In the genomic region with DNA sequence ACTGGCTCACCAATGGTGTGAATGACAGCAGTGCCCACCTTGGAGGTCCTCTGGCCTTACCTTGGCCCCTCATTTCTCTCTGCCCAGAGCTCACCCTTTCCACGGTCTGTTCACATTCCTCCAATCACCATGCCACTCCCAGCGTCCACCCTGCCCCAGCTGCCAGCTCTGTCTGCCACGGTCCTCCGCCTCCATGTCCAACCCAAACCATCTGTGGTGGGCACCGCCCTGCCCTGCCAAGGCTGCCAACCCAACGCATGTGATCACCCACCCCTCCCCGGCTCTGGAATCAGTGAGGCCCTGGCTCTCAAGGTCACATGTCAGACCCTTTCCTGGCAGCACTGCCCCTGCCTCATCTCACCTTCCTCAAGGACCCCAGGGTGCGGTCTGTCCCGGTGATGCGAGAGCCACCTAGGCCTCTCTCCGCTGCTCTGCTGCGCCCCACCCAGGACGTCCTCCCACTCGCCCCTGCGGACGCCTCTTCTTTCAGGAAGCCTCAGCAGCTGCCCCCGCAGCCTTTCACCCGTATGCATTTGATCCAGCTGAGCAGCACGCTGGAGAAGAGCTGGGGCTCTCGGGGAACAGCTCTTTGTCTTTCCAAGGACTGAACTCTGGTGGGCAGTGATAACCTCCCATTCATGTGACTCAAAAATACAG, we compare ENCODE assay signal across 12 mouse cellular contexts. TPM values are rescaled to one million over a fixed set of nuclear protein-coding genes. Genes with fewer than 3 reads are reported as not detected.
DNase-seq lines count a peak whose midpoint lies in the region; ATAC-seq and TF ChIP-seq lines count a peak whose summit lies in the region.
"Had no signal": no experiment of that assay in that cellular context is flagged by ENCODE, and none has a peak within 500 bp of the region (broad histone marks: within the 10 kb centered on the region; RNA-seq: fewer than 3 reads in every experiment).

No protein-coding gene starts in this region.

- H3K36me3 ChIP-seq in heart, embryonic 10.5 days, result peaks cover 18% of the 10 kb centered on the region
- peaks cover 7% of the 10 kb centered on the region; the same call in 1 of the 2 replicates for H3K36me3 ChIP-seq in lung, embryonic 15.5 days
- H3K36me3 ChIP-seq in ES-E14 (ENCODE audit: control insufficient read depth, insufficient read depth, low read length, poor library complexity, severe bottlenecking), result peaks cover 11% of the 10 kb centered on the region; the same call in 1 of the 2 replicates

- intact Hi-C loops in gastrocnemius, postnatal 14 days (cut with DNase I; ENCODE audit: low total_unique reads), result no loop called here

- no peak overlapping the region for H3K4me2 ChIP-seq in lung, embryonic 15.5 days
- H3K4me2 ChIP-seq: limb, embryonic 12.5 days had no signal

- peaks cover 47% of the 10 kb centered on the region for H3K4me1 ChIP-seq in heart, embryonic 10.5 days
- peaks cover 46% of the 10 kb centered on the region for H3K4me1 ChIP-seq in lung, embryonic 15.5 days
- peaks cover 7 to 17% of the 10 kb centered on the region in 2 experiments; a peak in 3 of 4 replicates for H3K4me1 ChIP-seq in ES-E14 (ENCODE audit: control insufficient read depth in 2 of 2, insufficient read depth in 2 of 2, low read length in 2 of 2, poor library complexity in 1 of 2)

- no peaks in the 10 kb centered on the region for H3K9me3 ChIP-seq in heart, embryonic 10.5 days
- H3K9me3 ChIP-seq in lung, embryonic 15.5 days, result no peaks in the 10 kb centered on the region
- H3K9me3 ChIP-seq in ES-E14 (ENCODE audit: control insufficient read depth, insufficient read depth, low read depth, low read length), result no peaks in the 10 kb centered on the region
- H3K9me3 ChIP-seq: limb, embryonic 12.5 days had no signal

- ATAC-seq in lung, embryonic 15.5 days (ENCODE audit: borderline replicate concordance, extremely low read depth, low FRiP score, low TSS enrichment), result no peak

- in situ Hi-C loops in ES-E14 (cut with MboI; ENCODE audit: low sequenced_read_pairs in 2 of 2, unreplicated experiment in 2 of 2), result no loop called here

- DNase-seq in heart, embryonic 10.5 days (ENCODE audit: low spot score), result no peak
- DNase-seq in heart, adult 11 months, result no peak
- DNase-seq in lung, postnatal 25 days (ENCODE audit: low spot score), result no peak
- no peak for DNase-seq in ES-E14 (ENCODE audit: low read depth, low spot score)
- DNase-seq in thymus, postnatal 10 days (ENCODE audit: low spot score in 2 of 2), result peak; percentile 75 to 76
- DNase-seq in frontal cortex, postnatal 36 days (ENCODE audit: low spot score in 2 of 2), result no peak
- DNase-seq in gastrocnemius, postnatal 14 days, result no peak
- DNase-seq: cerebellum, adult 9-11 months; kidney, adult 18-20 months; layer of hippocampus, adult 9-11 months had no signal

- H3K4me3 ChIP-seq in heart, embryonic 10.5 days, result no peak overlapping the region
- H3K4me3 ChIP-seq in lung, embryonic 15.5 days, result no peak overlapping the region
- peak overlapping the region; percentile 21; a peak in 2 of 4 replicates for H3K4me3 ChIP-seq in ES-E14 (ENCODE audit: insufficient read depth in 1 of 2, low read depth in 1 of 2, low read length in 2 of 2, poor library complexity in 1 of 2, severe bottlenecking in 1 of 2)
- H3K4me3 ChIP-seq: limb, embryonic 12.5 days had no signal

- WGBS in heart, embryonic 10.5 days, result 78% methylated on average over 20 of the region's 20 CpGs
- 76% methylated on average over 20 of the region's 20 CpGs for WGBS in lung, embryonic 15.5 days

- H3K9ac ChIP-seq in lung, embryonic 15.5 days, result no peak overlapping the region
- no peak overlapping the region for H3K9ac ChIP-seq in ES-E14 (ENCODE audit: insufficient read depth, low read depth, low read length, poor library complexity, severe bottlenecking)
- H3K9ac ChIP-seq: limb, embryonic 12.5 days had no signal

- no peaks in the 10 kb centered on the region for H3K27me3 ChIP-seq in heart, embryonic 10.5 days (ENCODE audit: insufficient read depth, poor library complexity, severe bottlenecking)
- no peaks in the 10 kb centered on the region for H3K27me3 ChIP-seq in lung, embryonic 15.5 days
- H3K27me3 ChIP-seq: limb, embryonic 12.5 days had no signal

- H3K27ac ChIP-seq in heart, embryonic 10.5 days, result peak overlapping the region; percentile 17; the same call in 1 of the 2 replicates
- peak overlapping the region; percentile 84 for H3K27ac ChIP-seq in lung, embryonic 15.5 days
- 0 out of 2 replicates have a peak overlapping the region, but pooled peaks have one; percentile 6 for H3K27ac ChIP-seq in ES-E14 (ENCODE audit: insufficient read depth, low read depth, low read length, poor library complexity, severe bottlenecking)
- H3K27ac ChIP-seq: limb, embryonic 12.5 days had no signal

TF ChIP-seq in ES-E14, 5 proteins besides CTCF, POLR2A, EP300 and RAD21:
- TF ChIP-seq MAFK (IDR thresholded peaks at IDR 0.05; ENCODE audit: insufficient read depth, low read depth, low read length) (no peak), HCFC1 (IDR thresholded peaks at IDR 0.05; ENCODE audit: borderline replicate concordance, insufficient read depth, low read length) (no peak), ZC3H11A (IDR thresholded peaks at IDR 0.05; ENCODE audit: borderline replicate concordance, low read depth, low read length) (no peak), CHD2 (IDR thresholded peaks at IDR 0.05; ENCODE audit: low read depth, low read length) (no peak), ZNF384 (IDR thresholded peaks at IDR 0.05; ENCODE audit: low read depth, low read length) (no peak)

RNA-seq across cellular contexts. Expression of a gene that starts 8.2 kb away (rescaled TPM):
- 7.6 and 11.5 TPM in 2 replicates for polyA plus RNA-seq in heart, embryonic 10.5 days (2016; fragmentation: Nextera tagmentation; extraction: Ambion mirVana)
- 41.4 and 52.6 TPM in 2 replicates for polyA plus RNA-seq in lung, embryonic 15.5 days (2015; fragmentation: Nextera tagmentation; extraction: Ambion mirVana)
- 8.1 and 8.4 TPM in 2 replicates for total RNA-seq in ES-E14 (2012; rRNA removed)
- total RNA-seq in gastrocnemius, postnatal 14 days (2021), result 1 to 10 TPM; 1.9 to 2.0 TPM

RNA-seq across cellular contexts. Expression of a gene that starts 42.8 kb away (rescaled TPM):
- 516 and 546 TPM in 2 replicates for polyA plus RNA-seq in heart, embryonic 10.5 days (2016; fragmentation: Nextera tagmentation; extraction: Ambion mirVana)
- polyA plus RNA-seq in lung, embryonic 15.5 days (2015; fragmentation: Nextera tagmentation; extraction: Ambion mirVana), result 809 and 814 TPM in 2 replicates
- 204 and 317 TPM in 2 replicates for total RNA-seq in ES-E14 (2012; rRNA removed)
- total RNA-seq in gastrocnemius, postnatal 14 days (2021), result 100 to 1,000 TPM; 244 to 247 TPM

Comparison
In these comparisons a context has a peak if more than half of its experiments do, and no peak if none do; other contexts are left out.
1. DNase-seq: peak in thymus, postnatal 10 days (2 of 2); none in heart, embryonic 10.5 days (single experiment), heart, adult 11 months (single experiment), lung, postnatal 25 days (single experiment), ES-E14 (single experiment), frontal cortex, postnatal 36 days (0 of 2) and gastrocnemius, postnatal 14 days (single experiment).
2. H3K27ac ChIP-seq: peak in every context shown above with its lines; median percentile 84 in lung, embryonic 15.5 days; 17 in heart, embryonic 10.5 days; 6 in ES-E14.
3. H3K4me3 ChIP-seq: peak in ES-E14 (2 of 2); none in heart, embryonic 10.5 days (single experiment) and lung, embryonic 15.5 days (single experiment).